Mouse (Mus musculus) liver, adult 2 months (tissue): ENCODE data around the gene Coq4. TPM values are rescaled to one million over a fixed set of nuclear protein-coding genes. Genes with fewer than 3 reads are reported as not detected.

Source experiments
- DNase-seq: peaks from one replicate; pipeline ENCODE4 v3.0.0-alpha.2; 2011; ENCODE audit warnings: low read depth, low spot score; ENCODE audit errors: extremely low read depth
- H3K27ac ChIP-seq: fragments of 200-500 bp; replicated peaks from 2 replicates; pipeline ENCODE4 v1.5.1; 2012; ENCODE audit warnings: low read depth, mild to moderate bottlenecking, control low read depth, inconsistent platforms, low read length; ENCODE audit not compliant: insufficient read depth
- H3K27me3 ChIP-seq: fragments of 200-500 bp; 2 replicates; pipeline ENCODE4 v1.6.1; 2012; ENCODE audit warnings: mild to moderate bottlenecking, moderate library complexity, low read length, inconsistent platforms; ENCODE audit not compliant: control insufficient read depth, insufficient read depth
- H3K36me3 ChIP-seq: fragments of 200-500 bp; 2 replicates; pipeline ENCODE4 v1.6.1; 2012; ENCODE audit warnings: low read length, inconsistent platforms; ENCODE audit not compliant: control insufficient read depth, insufficient read depth
- H3K4me1 ChIP-seq: fragments of 200-500 bp; 2 replicates; pipeline ENCODE4 v1.6.1; 2011; ENCODE audit warnings: low read length; ENCODE audit not compliant: control insufficient read depth, insufficient read depth
- H3K4me3 ChIP-seq: fragments of 200-500 bp; 2 replicates; pipeline ENCODE4 v1.5.1; 2011; ENCODE audit warnings: low read depth, mild to moderate bottlenecking, control low read depth, low read length, moderate library complexity; ENCODE audit not compliant: insufficient read depth
- H3K79me2 ChIP-seq: fragments of 200-500 bp; 2 replicates; pipeline ENCODE4 v1.6.1; 2012; ENCODE audit warnings: inconsistent platforms, mild to moderate bottlenecking, low read length, moderate library complexity; ENCODE audit not compliant: control insufficient read depth, insufficient read depth
- H3K9ac ChIP-seq: fragments of 200-500 bp; 2 replicates; pipeline ENCODE4 v1.6.1; 2012; ENCODE audit warnings: low read depth, mild to moderate bottlenecking, control low read depth, inconsistent platforms, low read length
- CTCF ChIP-seq: fragments of 200-500 bp; IDR thresholded peaks from 2 replicates; pipeline ENCODE4 v1.5.1; 2011; ENCODE audit warnings: low read depth, low read length, control low read depth
- POLR2A ChIP-seq: fragments of 200-500 bp; IDR thresholded peaks from 2 replicates; pipeline ENCODE4 v1.6.1; 2011; ENCODE audit warnings: low read length, control low read depth; ENCODE audit not compliant: insufficient read depth; ENCODE audit errors: extremely low read depth
- WGBS: fragments of 180-500 bp; shearing (Covaris S2); methylation state at CpG from one replicate; pipeline ENCODE4 v1.1.7; 2018; 5-methylcytosine and 5-hydroxymethylcytosine counted together
- polyA plus RNA-seq: library from polyadenylated mRNA; depleted of rRNA; stranded (reverse); fragments of >200 nt; gene quantifications from 2 replicates; pipeline ENCODE4 v1.2.3, GENCODE M21; 2012
- total RNA-seq: library from RNA; depleted of rRNA; stranded (reverse); fragments of >200 nt; gene quantifications from 2 replicates; pipeline ENCODE4 v1.2.3, GENCODE M21; 2014

The Coq4 gene
- total and polyA plus RNA-seq, 2 experiments, result 7.8 to 48.2 TPM

- Histone ChIP-seq H3K27ac (no peak overlapping the region), H3K4me3 (no peak overlapping the region), H3K4me1 (peaks cover 7% of the 10 kb centered on the region; the same call in 1 of the 2 replicates), H3K79me2 (no peaks in the 10 kb centered on the region), H3K27me3 (0 out of 2 replicates have a peak, but pooled peaks cover 5% of the 10 kb centered on the region), H3K36me3 (no peaks in the 10 kb centered on the region), H3K9ac (no peak overlapping the region)
- 50% methylated on average over 50 of the region's 50 CpGs for WGBS
- no peak for DNase-seq
- TF ChIP-seq POLR2A, result no peak
- TF ChIP-seq CTCF, result no peak
These were observed 40.0 kb upstream of the Coq4 start for GRCm38 (mm10) chr2:29747188-29747782.

GRCm38 (mm10) chr2:29747852-29748251 lies 39.4 kb upstream of the Coq4 start:
- WGBS, result 77% methylated on average over 5 of the region's 5 CpGs
- no peak for DNase-seq
- Histone ChIP-seq H3K4me3 (no peak overlapping the region), H3K79me2 (no peaks in the 10 kb centered on the region), H3K36me3 (no peaks in the 10 kb centered on the region), H3K4me1 (peaks cover 7% of the 10 kb centered on the region; the same call in 1 of the 2 replicates), H3K27me3 (0 out of 2 replicates have a peak, but pooled peaks cover 5% of the 10 kb centered on the region), H3K27ac (no peak overlapping the region), H3K9ac (no peak overlapping the region)
- TF ChIP-seq POLR2A, result no peak
- peak; percentile 18; the same call in 1 of the 2 replicates for TF ChIP-seq CTCF

GRCm38 (mm10) chr2:29748499-29748898 lies 38.8 kb upstream of the Coq4 start:
- H3K27ac ChIP-seq, result no peak overlapping the region
- peaks cover 7% of the 10 kb centered on the region; the same call in 1 of the 2 replicates for H3K4me1 ChIP-seq
- 0 out of 2 replicates have a peak, but pooled peaks cover 5% of the 10 kb centered on the region for H3K27me3 ChIP-seq
- no peaks in the 10 kb centered on the region for H3K79me2 ChIP-seq
- WGBS, result 86% methylated on average over 4 of the region's 4 CpGs
- TF ChIP-seq POLR2A (no peak), CTCF (no peak)
- no peak overlapping the region for H3K9ac ChIP-seq
- DNase-seq, result no peak
- no peaks in the 10 kb centered on the region for H3K36me3 ChIP-seq
- no peak overlapping the region for H3K4me3 ChIP-seq

GRCm38 (mm10) chr2:29751497-29751896 lies 35.8 kb upstream of the Coq4 start, which contains the start of gene Gm13420:
TSS of gene Gm13420 (minus strand) at chr2:29751685.
- Histone ChIP-seq H3K4me1 (peaks cover 7% of the 10 kb centered on the region; the same call in 1 of the 2 replicates), H3K27ac (no peak within 1 kb of the TSS), H3K9ac (peak within 1 kb of the TSS; percentile 69), H3K4me3 (peak within 1 kb of the TSS; percentile 65; the same call in 1 of the 2 replicates), H3K27me3 (0 out of 2 replicates have a peak, but pooled peaks cover 5% of the 10 kb centered on the region), H3K36me3 (no peaks in the 10 kb centered on the region), H3K79me2 (no peaks in the 10 kb centered on the region)
- peak; percentile 43 for DNase-seq
- no peak for TF ChIP-seq POLR2A
- no peak for TF ChIP-seq CTCF
- 4% methylated on average over 28 of the region's 28 CpGs for WGBS

- DNase-seq, result no peak
- 92% methylated on average over 5 of the region's 5 CpGs for WGBS
- Histone ChIP-seq H3K27me3 (0 out of 2 replicates have a peak, but pooled peaks cover under 1% of the 10 kb centered on the region), H3K9ac (no peak overlapping the region), H3K79me2 (no peaks in the 10 kb centered on the region), H3K4me3 (no peak overlapping the region), H3K4me1 (peaks cover 7% of the 10 kb centered on the region; the same call in 1 of the 2 replicates), H3K36me3 (no peaks in the 10 kb centered on the region), H3K27ac (no peak overlapping the region)
- TF ChIP-seq CTCF (no peak), POLR2A (no peak)
These were observed 34.9 kb upstream of the Coq4 start for GRCm38 (mm10) chr2:29752397-29752796.

- Histone ChIP-seq H3K36me3 (no peaks in the 10 kb centered on the region), H3K27ac (no peak overlapping the region), H3K9ac (no peak overlapping the region), H3K79me2 (no peaks in the 10 kb centered on the region), H3K4me3 (no peak overlapping the region), H3K27me3 (no peaks in the 10 kb centered on the region), H3K4me1 (peaks cover 7% of the 10 kb centered on the region; the same call in 1 of the 2 replicates)
- TF ChIP-seq CTCF (no peak), POLR2A (no peak)
- DNase-seq, result no peak
These were observed 31.6 kb upstream of the Coq4 start for GRCm38 (mm10) chr2:29755693-29756092.
